8 mouse cellular contexts compared by ENCODE assay signal in the genomic region with DNA sequence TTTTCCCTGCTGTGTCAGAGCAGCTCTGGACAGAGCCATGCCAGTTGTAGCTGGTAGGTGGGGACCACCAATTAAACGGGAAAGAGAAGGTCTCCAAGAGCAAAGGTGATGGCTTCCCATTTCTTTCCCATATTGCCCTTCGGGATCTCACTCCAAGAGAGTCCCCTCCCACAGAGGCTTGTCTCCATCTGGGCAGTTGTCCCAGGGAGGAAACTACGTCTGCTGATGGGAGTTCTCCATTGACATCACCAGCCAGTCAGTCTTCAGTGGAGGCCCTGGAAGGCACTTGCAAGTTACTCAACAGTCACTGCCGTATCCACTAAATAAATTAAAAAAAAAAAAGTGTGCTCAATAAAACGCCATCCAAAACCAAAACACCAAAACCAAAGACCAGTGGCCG.
DNase-seq lines count a peak whose midpoint lies in the region.
"Had no signal": no experiment of that assay in that cellular context is flagged by ENCODE, and none has a peak within 500 bp of the region (broad histone marks: within the 10 kb centered on the region; RNA-seq: fewer than 3 reads in every experiment).

No protein-coding gene starts in this region.

- intact Hi-C loops in heart, postnatal 36 days (cut with DNase I) = loop anchor here (5.0 kb wide), 2 partner anchors 43 to 128 kb away; no protein-coding TSS in a partner anchor

- peak; percentile 31 for DNase-seq in urinary bladder, postnatal 14 days (ENCODE audit: low spot score)
- DNase-seq in urinary bladder, postnatal 25 days (ENCODE audit: low spot score) = no peak
- peak; percentile 45 to 47 for DNase-seq in heart, postnatal 36 days
- peak; percentile 31 to 48 for DNase-seq in kidney, postnatal 4 days
- no peak for DNase-seq in thymus, postnatal 4 days
- no peak for DNase-seq in B cell, adult 2 months
- DNase-seq in left cerebral cortex, adult 8-10 months (ENCODE audit: low spot score in 2 of 2) = no peak
- DNase-seq: thymus, postnatal 14 days had no signal

Comparison
In these comparisons a context has a peak if more than half of its experiments do, and no peak if none do; other contexts are left out.
1. DNase-seq: peak in urinary bladder, postnatal 14 days (single experiment), heart, postnatal 36 days (2 of 2) and kidney, postnatal 4 days (2 of 2); none in urinary bladder, postnatal 25 days (single experiment), thymus, postnatal 4 days (single experiment), B cell, adult 2 months (0 of 2) and left cerebral cortex, adult 8-10 months (0 of 2).